Mouse (Mus musculus) bone marrow, adult 2 months (tissue): ENCODE measurements around the gene Lpcat3. TPM values are rescaled to one million over a fixed set of nuclear protein-coding genes. Genes with fewer than 3 reads are reported as not detected.
A peak's percentile ranks its signal among the peaks of the same experiment; 100 is the strongest.
"Not testable (repeated sequence)": the region's sequence is repeated elsewhere in the genome, so short reads cannot be mapped to it uniquely, and the experiment has no call there.

Experiments
- H3K27ac ChIP-seq: fragments of 200-500 bp; 2 replicates; pipeline ENCODE4 v1.5.1; 2012; ENCODE audit warnings: low read depth, mild to moderate bottlenecking, control low read depth, inconsistent platforms, low read length; ENCODE audit not compliant: control insufficient read depth, poor library complexity, insufficient read depth
- H3K4me1 ChIP-seq: fragments of 200-500 bp; 2 replicates; pipeline ENCODE4 v1.6.1; 2011; ENCODE audit warnings: low read length; ENCODE audit not compliant: control insufficient read depth, insufficient read depth
- H3K4me3 ChIP-seq: fragments of 200-500 bp; replicated peaks from 2 replicates; pipeline ENCODE3; 2011; ENCODE audit warnings: mild to moderate bottlenecking, low read depth, low read length, control low read depth; ENCODE audit not compliant: control insufficient read depth
- CTCF ChIP-seq: fragments of 200-500 bp; IDR thresholded peaks from 2 replicates; pipeline ENCODE4 v1.5.1; 2011; ENCODE audit warnings: low read length, control low read depth; ENCODE audit not compliant: control insufficient read depth, insufficient read depth
- POLR2A ChIP-seq: fragments of 200-500 bp; IDR thresholded peaks from 2 replicates; pipeline ENCODE4 v1.6.1; 2011; ENCODE audit warnings: low read depth, mild to moderate bottlenecking, control low read depth, low read length, borderline replicate concordance; ENCODE audit not compliant: control insufficient read depth
- WGBS: fragments of 180-500 bp; shearing (Covaris S2); methylation state at CpG from one replicate; pipeline ENCODE4 v1.1.7; 2018; 5-methylcytosine and 5-hydroxymethylcytosine counted together
- polyA plus RNA-seq: library from polyadenylated mRNA; stranded (reverse); fragments of >200 nt; gene quantifications from 2 replicates; pipeline ENCODE4 v1.2.4, GENCODE M21; 2011; ENCODE audit warnings: low replicate concordance; ENCODE audit not compliant: missing spikeins, insufficient read depth, insufficient read length

Lpcat3 gene
- polyA plus RNA-seq = 67.0 and 77.5 TPM in 2 replicates

- TF ChIP-seq POLR2A = peak; percentile 33; the same call in 1 of the 2 replicates
- peak; percentile 47; the same call in 1 of the 2 replicates for TF ChIP-seq CTCF
- peak within 1 kb of the TSS; percentile 94 for H3K4me3 ChIP-seq
- WGBS = under 1% methylated on average over 72 of the region's 87 CpGs
- H3K27ac ChIP-seq = peak within 1 kb of the TSS; percentile 82
- H3K4me1 ChIP-seq = no peaks in the 10 kb centered on the region
These were observed at the start of gene Lpcat3 for GRCm38 (mm10) chr6:124662477-124663423. TSS of gene Lpcat3 (plus strand) at chr6:124663027.

- 80% methylated on average over 13 of the region's 13 CpGs for WGBS
- H3K4me3 ChIP-seq = no peak overlapping the region
- H3K4me1 ChIP-seq = no peaks in the 10 kb centered on the region
- no peak overlapping the region for H3K27ac ChIP-seq
- no peak for TF ChIP-seq CTCF
These were observed 37.2 kb upstream of the Lpcat3 start for GRCm38 (mm10) chr6:124625612-124626011.

- H3K4me3 ChIP-seq, H3K27ac ChIP-seq, H3K4me1 ChIP-seq: not testable (repeated sequence)
- WGBS = 19% methylated on average over 1 of the region's 1 CpGs
These were observed 36.6 kb upstream of the Lpcat3 start for GRCm38 (mm10) chr6:124626184-124626583.

- TF ChIP-seq CTCF (no peak), POLR2A (no peak)
- H3K4me3 ChIP-seq = no peak overlapping the region
- WGBS = 31% methylated on average over 4 of the region's 4 CpGs
- no peak overlapping the region for H3K27ac ChIP-seq
- H3K4me1 ChIP-seq = no peaks in the 10 kb centered on the region
These were observed 32.1 kb upstream of the Lpcat3 start for GRCm38 (mm10) chr6:124630763-124631162.

- not testable (repeated sequence) for H3K4me1 ChIP-seq, H3K27ac ChIP-seq, H3K4me3 ChIP-seq
- WGBS = 87% methylated on average over 2 of the region's 2 CpGs
These were observed 26.8 kb upstream of the Lpcat3 start, which contains the start of gene C1s2 for GRCm38 (mm10) chr6:124635985-124636384. TSS of gene C1s2 (minus strand) at chr6:124636085.

- not testable (repeated sequence) for H3K27ac ChIP-seq, H3K4me1 ChIP-seq, H3K4me3 ChIP-seq
- 12% methylated on average over 6 of the region's 6 CpGs for WGBS
These were observed 25.9 kb upstream of the Lpcat3 start for GRCm38 (mm10) chr6:124636858-124637460.

DNA sequence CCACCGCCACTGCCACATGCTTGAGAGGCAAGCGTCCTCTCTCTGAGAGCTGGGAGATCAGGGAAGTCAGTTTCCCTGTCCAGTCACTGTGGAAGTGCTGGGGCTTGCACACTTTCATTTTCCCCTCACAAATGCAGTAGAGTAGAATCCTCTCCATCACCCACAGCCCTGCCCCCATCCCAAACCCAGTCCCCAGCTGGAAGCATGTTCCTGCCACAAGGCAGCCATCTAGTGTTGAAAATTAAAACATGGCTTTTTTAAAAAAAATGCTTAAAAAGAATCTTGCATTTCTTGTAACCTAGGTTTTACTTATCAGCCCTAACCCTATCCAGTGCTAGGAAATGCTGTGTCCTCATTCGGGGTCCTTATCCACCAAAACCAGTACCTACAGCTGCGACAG is 22.8 kb upstream of the Lpcat3 start:
- 74% methylated on average over 4 of the region's 4 CpGs for WGBS
- Histone ChIP-seq H3K27ac (no peak overlapping the region), H3K4me3 (no peak overlapping the region), H3K4me1 (peaks cover 2% of the 10 kb centered on the region; the same call in 1 of the 2 replicates)
- TF ChIP-seq POLR2A (no peak), CTCF (no peak)

GRCm38 (mm10) chr6:124640997-124641396 is 21.8 kb upstream of the Lpcat3 start:
- Histone ChIP-seq H3K4me3 (no peak overlapping the region), H3K27ac (no peak overlapping the region), H3K4me1 (peaks cover 2% of the 10 kb centered on the region; the same call in 1 of the 2 replicates)
- peak; percentile 67 for TF ChIP-seq CTCF
- no peak for TF ChIP-seq POLR2A
- WGBS = 38% methylated on average over 8 of the region's 8 CpGs
